Mouse (Mus musculus) naive thymus-derived CD4-positive, alpha-beta T cell, adult 2 months (primary cell): ENCODE data around the gene Uggt2.
A peak's percentile ranks its signal among the peaks of the same experiment; 100 is the strongest.

Experiments used
- DNase-seq: peaks from one replicate; pipeline ENCODE4 v3.0.0-alpha.2; 2011; ENCODE audit warnings: low read depth

Uggt2 gene

GRCm38 (mm10) chr14:119098851-119099569 is at the start of gene Uggt2:
Gene Uggt2, minus strand, starts transcription at chr14:119099430.
- DNase-seq = no peak

- no peak for DNase-seq
These were observed 40.2 kb upstream of the Uggt2 start for GRCm38 (mm10) chr14:119139381-119139950.

GRCm38 (mm10) chr14:119138786-119139100 is 39.5 kb upstream of the Uggt2 start:
- no peak for DNase-seq

- DNase-seq = no peak
These were observed 38.9 kb upstream of the Uggt2 start, which contains the start of gene Hs6st3 for GRCm38 (mm10) chr14:119137906-119138785. Gene Hs6st3, plus strand, starts transcription at chr14:119138341.

- DNase-seq = no peak
These were observed 38.3 kb upstream of the Uggt2 start for GRCm38 (mm10) chr14:119137512-119137905.

GRCm38 (mm10) chr14:119127330-119127729 is 28.1 kb upstream of the Uggt2 start:
- no peak for DNase-seq

GRCm38 (mm10) chr14:119125840-119126239 is 26.6 kb upstream of the Uggt2 start:
- no peak for DNase-seq

- no peak for DNase-seq
These were observed 24.8 kb upstream of the Uggt2 start for GRCm38 (mm10) chr14:119124061-119124460.

- DNase-seq = no peak
These were observed 24.4 kb upstream of the Uggt2 start for GRCm38 (mm10) chr14:119123582-119123981.

GRCm38 (mm10) chr14:119112558-119112957 is 13.3 kb upstream of the Uggt2 start:
- DNase-seq = no peak

- no peak for DNase-seq
These were observed 10.6 kb upstream of the Uggt2 start for GRCm38 (mm10) chr14:119109776-119110218.

- no peak for DNase-seq
These were observed 9.6 kb upstream of the Uggt2 start for GRCm38 (mm10) chr14:119108776-119109301.

GRCm38 (mm10) chr14:119107591-119107990 is 8.4 kb upstream of the Uggt2 start:
- no peak for DNase-seq

- DNase-seq = no peak
These were observed 301 bp upstream of the Uggt2 start for GRCm38 (mm10) chr14:119099570-119099891.

- DNase-seq = no peak
These were observed 37.4 kb downstream of the Uggt2 start for GRCm38 (mm10) chr14:119061811-119062210.

- DNase-seq = no peak
These were observed 38.5 kb downstream of the Uggt2 start for GRCm38 (mm10) chr14:119060682-119061081.

- DNase-seq = no peak
These were observed 42.2 kb downstream of the Uggt2 start for GRCm38 (mm10) chr14:119057014-119057413.

GRCm38 (mm10) chr14:119052969-119053368 is 46.3 kb downstream of the Uggt2 start:
- DNase-seq = no peak

- no peak for DNase-seq
These were observed 46.9 kb downstream of the Uggt2 start for GRCm38 (mm10) chr14:119052361-119052760.

- no peak for DNase-seq
These were observed 55.5 kb downstream of the Uggt2 start for GRCm38 (mm10) chr14:119043765-119044164.

GRCm38 (mm10) chr14:119040253-119040652 is 59.0 kb downstream of the Uggt2 start:
- peak; percentile 9 for DNase-seq

GRCm38 (mm10) chr14:119037755-119038154 is 61.5 kb downstream of the Uggt2 start:
- DNase-seq = no peak
